Mouse (Mus musculus): ENCODE measurements around the gene Ppp2r1b.
"Not testable (repeated sequence)": the region's sequence is repeated elsewhere in the genome, so short reads cannot be mapped to it uniquely, and the experiment has no call there.

Gene Ppp2r1b

DNA sequence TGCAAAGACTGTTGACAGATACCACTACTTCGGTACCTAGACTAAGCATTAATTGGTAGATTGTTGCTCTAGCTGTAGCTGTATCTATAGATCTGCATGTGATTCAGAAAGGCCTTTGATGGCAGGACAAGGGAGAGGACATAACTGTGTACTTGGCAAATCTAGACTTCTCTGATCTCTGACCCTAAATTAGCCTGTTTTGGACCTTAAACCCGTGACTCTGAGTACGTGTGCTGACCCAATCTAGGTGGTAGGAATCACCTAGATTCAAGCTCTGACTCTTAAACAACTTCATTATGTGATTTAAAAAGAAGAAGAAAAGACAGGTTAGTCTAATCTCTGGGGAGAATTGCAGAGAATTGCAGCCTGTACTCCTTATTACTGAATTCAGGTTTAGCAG, at the start of gene Ppp2r1b:
Ppp2r1b (plus strand) TSS at position 221 of the 400 bp plus-strand sequence.
- no peak for DNase-seq (ENCODE audit: low spot score)

DNA sequence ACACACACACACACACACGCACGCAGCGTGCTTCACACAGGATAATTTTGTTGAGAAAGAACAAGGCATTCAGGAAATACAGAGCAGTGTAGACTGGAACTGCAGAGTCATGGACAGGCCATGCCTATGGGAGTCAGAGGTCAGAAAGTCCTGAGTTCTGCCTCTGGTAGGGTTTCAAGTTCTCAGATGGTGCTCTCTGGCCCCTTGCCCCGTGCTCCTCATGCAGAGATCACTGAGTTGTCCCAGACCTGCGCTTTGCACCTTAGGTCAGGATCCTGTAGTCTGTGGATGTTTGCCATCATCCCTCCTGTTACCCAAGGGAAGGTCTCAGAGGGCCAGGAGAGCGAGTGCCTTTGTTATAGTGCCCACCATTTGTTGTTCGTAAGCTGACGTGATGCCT, 48.3 kb upstream of the Ppp2r1b start:
- DNase-seq (ENCODE audit: low spot score): no peak

DNA sequence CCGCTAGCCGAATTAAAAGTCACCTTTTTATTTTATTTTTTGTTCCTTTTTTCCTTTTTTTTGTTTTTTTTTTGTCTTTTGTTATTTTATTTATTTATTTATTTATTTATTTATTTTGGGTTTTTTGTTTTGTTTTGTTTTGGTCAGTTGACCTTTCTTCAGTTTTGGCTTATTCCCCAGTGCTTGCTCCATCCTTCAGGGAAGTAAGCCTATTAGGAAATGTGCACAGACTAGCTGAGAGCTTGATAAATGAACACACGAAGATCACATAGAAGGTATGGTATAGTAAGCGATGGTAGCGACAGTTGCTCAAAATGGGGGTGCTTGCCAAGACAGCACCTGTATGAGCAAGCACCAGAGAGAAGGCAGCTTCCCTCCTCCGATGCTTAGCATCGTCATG, 47.5 kb upstream of the Ppp2r1b start:
- DNase-seq (ENCODE audit: low spot score): no peak

DNA sequence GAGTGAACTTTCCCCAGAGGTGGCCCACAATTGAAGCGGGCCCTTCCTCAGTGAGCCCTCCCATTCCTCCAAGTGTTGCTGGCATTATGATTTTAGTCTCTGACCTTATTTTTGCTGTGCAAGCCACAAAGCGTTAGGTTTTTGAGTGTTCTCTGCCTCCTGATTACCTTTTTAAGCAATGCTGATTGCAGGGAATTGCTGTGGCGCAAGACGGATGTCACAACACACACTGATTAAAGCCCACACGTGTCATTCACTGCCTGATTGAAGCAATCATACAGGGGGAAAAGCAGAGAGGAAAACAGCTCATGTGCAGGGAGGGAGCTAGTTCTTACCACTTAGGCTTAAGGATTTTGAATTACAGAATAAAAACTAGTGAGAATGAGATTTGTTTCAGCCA, 46.7 kb upstream of the Ppp2r1b start:
- DNase-seq (ENCODE audit: low spot score): no peak

DNA sequence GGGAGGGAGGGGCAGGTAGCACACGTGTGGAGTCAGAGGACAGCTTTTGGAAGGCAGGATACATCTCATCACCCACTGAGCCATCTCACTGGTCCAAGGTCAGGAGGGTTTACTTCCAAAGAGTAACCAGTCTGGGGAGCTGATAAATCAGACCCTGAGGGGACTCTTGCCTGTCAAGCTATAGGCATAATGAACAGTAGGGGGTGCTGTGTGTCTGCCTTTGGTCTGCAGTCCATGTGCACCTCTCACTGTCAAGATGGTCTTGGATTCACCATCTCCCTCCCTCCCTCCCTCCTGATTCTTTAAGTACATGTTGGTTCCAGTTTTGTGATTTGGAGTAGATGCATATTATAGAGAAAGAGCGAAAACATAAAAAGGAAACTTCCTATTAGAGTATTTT, 44.1 kb upstream of the Ppp2r1b start:
- DNase-seq (ENCODE audit: low spot score): no peak

DNA sequence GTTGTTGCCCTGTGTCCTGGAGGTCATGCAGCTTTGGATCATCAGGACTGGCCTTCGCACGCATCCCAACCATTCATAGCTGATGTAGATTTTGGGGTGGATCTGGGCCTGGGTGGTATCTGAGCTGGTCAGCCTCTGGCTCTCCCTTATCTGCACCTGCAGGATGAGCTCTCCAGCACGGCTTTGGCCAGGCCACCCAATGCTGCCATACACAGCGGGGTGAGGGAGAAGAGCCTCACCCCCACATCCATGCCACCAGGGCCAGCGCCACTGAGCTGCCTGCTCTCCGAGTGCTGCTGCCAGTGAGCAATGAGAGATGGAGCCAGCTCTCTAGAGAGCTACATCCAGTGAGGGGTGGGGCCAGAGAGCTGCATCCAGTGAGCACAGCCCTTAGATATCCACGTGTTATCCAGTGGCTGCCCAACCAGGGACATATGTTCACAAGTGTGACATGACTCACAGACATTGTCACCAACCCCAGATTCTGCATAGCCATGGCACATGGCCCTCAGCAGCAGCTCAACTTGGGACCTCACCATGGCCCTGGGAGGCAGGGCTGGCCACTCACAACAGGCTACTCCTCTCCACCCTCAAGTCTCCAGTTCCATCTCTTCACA, 41.9 kb upstream of the Ppp2r1b start:
- DNase-seq (ENCODE audit: low spot score): no peak

DNA sequence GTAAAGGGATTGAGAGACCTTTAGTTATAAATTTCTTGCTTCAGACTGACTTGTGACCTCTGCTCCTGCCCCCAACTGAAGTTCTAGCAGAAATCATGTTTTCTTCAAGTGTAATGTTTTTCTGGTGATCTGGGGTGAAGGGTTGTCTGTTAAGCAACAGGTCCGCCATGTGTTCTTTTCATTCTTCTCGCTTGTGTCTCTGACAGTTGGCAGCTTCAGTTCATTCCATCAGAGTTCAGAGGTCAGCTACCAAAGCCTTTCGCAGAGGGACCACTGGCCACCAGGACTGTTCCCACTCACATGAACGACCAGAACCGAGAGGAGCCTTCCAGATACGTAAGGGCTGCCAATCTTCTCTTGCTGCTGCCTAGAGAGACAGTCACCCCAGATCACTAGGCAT, 36.6 kb upstream of the Ppp2r1b start:
- DNase-seq (ENCODE audit: low spot score): no peak

DNA sequence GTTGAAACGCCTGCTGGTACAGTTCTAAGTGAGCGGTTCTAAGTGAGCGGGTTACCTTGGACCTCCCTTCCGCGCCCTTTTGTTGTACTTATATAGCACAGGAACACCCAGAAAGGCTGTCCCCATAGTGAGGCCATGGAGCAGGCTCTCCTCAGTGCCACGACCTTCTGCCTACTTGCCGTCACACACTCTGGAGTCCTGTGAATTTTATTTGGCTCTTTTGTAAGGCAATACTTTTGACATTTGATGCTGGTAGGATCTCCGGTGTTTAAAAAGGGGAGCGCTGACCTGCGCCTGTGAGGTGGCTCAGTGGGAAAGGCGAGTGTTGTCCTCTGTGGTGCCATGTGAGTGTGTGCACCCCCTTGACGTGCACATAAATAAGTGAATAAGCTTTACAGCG, 36.0 kb upstream of the Ppp2r1b start:
- DNase-seq (ENCODE audit: low spot score): no peak

DNA sequence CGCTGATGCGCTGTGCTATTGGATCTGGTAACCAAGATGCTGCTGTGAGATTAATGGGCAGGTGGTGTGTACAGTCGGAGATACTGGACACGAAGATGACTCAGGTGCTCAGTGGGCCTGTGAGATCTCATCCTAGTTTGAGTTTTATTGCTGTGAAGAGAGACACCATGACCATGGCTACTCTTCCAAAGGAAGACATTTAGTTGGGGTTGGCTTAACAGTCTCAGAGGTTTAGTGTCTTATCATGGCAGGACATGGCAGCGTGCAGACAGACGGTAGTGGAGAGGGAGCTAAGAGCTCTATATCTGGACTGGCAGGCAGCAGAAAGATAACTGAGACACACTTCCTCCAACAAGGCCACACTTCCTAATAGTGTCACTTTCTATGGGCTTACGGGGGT, 33.9 kb upstream of the Ppp2r1b start:
- no peak for DNase-seq (ENCODE audit: low spot score)

DNA sequence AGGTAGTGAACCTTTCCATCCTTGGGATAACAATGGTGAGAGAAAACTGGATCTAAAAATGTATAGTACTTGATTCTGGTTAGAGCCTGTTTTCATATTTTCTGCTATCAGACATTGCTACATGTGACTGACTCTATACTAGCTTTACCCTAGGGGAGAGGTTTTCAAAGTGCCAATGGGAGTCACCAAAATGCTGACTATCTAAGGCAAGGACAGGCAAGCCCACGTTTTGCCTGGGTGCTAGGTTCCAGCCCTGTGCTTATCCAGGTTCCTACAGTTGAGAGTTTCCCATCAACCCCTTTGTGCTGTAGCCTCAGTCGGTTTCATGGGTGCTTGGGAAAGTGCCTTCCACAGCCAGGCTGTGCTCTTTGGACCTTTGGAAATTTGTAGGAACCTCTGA, 33.4 kb upstream of the Ppp2r1b start:
- DNase-seq (ENCODE audit: low spot score): no peak

DNA sequence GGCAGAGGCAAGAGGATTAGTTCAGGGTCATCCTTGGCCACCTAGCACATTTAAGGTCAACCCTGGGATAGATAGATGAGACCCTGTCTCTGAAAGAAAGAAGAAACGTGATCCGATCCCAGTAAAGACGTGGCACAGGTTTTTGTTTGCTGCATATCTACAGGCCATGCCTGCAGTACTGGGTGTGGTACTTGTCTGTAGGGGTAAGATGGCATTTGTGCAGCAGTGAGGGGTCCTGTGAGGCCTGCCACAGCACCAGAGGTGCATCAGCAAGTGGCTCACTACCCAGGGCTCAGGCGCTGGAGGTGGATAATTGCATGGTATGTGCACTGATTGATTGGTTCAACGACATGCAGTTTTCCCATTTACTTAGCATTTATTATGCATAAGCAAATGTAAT, 31.3 kb upstream of the Ppp2r1b start:
- DNase-seq (ENCODE audit: low spot score): no peak

DNA sequence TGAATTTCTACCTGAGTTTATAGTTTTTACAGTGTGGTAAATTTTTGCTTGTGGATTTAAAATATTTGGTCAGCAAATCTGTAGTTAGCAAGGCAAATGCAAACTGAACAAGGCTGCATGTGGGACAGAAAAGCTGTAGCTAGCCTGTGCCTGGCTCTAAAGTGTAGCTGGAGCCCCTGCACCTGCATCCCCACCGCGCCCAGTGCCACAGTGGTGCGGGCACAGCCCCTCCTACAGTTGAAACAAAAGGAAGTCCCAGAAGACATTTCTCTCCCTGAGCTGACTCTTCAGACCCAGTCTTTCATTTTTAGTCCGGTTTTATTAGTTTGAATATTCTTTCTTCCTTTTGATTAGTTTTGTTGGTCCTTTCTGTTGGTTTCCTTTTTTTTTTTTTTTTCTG, 29.4 kb upstream of the Ppp2r1b start:
- DNase-seq (ENCODE audit: low spot score): no peak

DNA sequence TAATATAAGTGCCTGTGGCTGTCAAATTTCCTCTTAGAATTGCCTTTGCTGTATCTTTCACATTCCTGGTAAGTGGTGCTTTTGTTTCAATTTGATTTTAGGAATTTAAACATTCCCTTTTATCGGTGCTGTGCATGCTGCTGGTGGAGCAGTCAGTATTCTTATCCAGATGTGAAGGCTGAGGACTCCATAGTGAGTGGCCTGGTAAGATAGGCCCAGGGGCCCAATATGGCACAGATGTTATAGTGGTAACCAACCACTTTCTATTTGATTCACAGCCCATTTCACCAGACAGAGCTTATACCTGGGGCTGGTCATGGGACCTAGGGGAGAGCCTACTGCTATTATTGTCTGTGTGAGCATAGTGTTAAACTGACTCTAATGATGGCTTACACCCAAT, 28.6 kb upstream of the Ppp2r1b start:
- no peak for DNase-seq (ENCODE audit: low spot score)

DNA sequence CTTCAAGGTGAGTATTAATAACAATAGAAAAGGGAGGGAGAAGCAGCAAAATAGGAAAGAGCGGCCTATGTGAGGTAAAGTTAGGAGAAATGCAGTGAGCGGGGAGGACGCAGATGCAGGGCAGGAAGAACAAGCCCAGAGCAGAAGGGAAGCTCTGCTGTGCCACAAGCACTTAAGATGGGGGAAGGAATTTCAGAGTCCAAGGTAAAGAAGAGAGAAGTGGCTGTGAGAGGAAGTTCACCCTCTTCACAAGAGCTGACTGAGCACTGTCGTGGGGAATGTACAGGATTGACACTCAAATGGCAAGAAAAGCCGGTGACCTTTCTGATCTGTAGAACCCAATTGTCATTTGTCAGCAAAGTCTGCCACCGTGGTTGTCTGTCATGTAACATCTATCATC, 27.1 kb upstream of the Ppp2r1b start:
- no peak for DNase-seq (ENCODE audit: low spot score)

DNA sequence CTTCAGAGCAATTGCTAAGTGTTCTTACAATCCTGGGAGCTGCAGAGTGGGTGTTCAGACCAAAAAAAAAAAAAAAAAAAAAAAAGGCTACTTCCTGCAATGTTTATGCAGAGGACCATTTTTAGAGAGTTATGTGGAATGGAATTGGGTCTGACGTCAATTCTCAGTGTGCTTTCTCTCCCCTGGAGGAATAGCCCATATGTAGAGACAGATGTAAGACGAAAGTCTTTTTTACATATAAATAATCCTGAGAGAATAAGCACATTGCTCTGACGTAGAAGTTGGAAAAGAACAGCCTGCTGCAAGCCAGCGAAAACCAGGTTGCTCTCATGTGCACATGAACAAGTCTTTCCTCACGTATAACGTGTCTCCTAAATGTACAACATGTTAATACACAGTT, 25.4 kb upstream of the Ppp2r1b start:
- no peak for DNase-seq (ENCODE audit: low spot score)

DNA sequence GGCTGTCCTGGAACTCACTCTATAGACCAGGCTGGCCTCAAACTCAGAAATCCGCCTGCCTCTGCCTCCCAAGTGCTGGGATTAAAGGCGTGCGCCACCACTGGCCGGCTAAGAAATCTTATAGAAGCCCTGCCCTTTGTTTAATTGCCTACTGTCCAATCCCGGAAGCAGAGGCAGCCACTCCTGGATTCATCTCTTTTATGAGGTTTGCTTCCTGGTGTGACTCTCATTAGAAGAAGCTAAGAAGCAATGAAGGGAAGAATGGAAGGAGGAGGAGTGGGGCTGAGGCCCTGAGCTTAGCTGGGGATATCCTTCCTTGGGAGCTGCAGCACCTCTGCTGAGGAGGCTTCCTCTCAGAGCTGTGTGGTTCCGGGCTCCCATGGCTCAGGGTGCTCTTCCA, 23.4 kb upstream of the Ppp2r1b start:
- no peak for DNase-seq (ENCODE audit: low spot score)

DNA sequence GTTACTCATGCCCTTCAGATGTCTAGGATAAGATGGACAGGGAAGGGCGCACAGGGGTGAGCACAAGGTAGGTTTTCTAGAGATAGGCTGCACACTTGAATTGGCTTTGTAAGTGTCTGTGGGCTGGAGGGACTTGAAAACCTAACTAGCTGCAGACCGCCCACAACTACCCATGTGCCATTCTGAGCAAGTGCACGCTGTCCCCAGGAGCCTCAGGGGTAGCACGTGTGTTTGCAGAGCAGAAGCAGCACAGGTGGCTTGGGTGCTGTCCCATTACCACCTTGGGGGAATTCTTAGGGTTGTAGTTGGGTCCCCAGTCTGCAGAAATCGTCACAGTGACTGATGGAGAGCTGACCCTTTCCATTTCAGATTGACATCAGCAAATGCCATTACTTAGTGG, 22.9 kb upstream of the Ppp2r1b start:
- no peak for DNase-seq (ENCODE audit: low spot score)

DNA sequence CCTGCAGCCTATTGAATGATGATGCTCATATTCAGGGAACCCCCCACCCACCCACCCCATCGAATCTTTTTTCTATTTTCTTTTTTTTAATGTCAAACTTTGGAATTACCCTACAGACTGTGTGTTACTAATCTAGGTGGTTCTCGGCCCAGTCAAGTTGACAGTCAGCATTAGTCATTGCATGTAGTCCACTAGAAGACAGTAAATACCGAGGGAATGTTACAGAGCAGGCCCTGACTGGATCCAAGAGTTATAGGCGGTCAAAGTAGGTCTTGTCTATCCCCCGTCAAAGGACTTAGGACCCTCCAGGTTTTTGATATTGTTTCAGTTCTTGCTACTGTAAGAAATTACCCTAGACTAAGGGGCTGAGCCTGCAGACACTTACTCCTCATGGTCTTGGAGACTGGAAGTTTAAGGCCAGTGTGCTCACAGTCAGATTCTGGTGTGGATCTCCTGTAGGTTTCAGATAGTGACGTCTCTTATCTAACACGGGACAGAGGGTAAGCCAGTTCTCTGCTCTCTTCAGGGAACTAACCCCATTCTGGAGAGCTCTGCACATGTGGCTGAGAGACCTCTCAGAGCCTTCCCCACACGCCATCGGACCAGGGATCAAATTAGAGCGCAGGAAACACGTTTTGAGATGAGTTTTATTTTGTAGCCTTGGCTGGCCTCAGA, 21.2 kb upstream of the Ppp2r1b start:
- DNase-seq (ENCODE audit: low spot score): no peak

DNA sequence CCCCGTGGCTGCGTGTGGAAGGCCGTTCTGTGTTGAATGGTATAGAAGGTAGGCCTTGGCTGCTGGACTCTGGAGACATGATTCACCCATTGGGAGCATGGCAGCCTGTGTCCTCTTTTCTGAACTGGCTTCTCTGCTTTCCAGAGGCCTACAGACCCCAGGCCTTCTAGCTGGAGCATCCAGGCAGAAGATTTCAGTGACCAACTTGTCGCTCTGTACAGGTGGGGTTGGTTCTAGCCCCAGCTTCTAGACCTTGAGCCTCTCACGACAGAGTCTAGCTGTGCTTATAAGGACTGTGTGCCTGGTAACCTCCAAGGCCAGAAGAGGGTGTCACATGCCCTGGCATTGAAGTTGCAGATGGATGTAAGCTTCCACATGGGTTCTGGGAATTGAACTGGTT, 13.6 kb upstream of the Ppp2r1b start:
- DNase-seq (ENCODE audit: low spot score): no peak

DNA sequence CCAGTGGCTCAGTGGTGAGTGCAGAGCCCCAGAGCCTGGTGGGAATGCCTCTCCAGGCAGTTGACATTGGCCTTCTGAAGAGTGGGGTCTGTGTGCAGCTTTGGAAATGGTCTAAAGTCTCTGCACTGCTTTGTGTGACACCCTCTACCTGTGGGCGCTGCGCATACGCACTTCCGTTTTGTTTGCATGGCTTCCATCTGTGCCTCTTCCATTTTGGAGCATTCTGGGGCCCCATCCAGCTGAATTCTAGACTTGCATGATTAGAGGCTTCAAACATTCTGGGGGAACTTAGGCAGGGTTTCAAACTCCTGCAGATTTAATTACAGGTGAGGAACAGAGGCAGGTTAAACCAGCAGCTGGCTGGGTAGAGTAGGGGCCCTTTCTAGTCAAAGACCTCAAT, 12.9 kb upstream of the Ppp2r1b start:
- no peak for DNase-seq (ENCODE audit: low spot score)

DNA sequence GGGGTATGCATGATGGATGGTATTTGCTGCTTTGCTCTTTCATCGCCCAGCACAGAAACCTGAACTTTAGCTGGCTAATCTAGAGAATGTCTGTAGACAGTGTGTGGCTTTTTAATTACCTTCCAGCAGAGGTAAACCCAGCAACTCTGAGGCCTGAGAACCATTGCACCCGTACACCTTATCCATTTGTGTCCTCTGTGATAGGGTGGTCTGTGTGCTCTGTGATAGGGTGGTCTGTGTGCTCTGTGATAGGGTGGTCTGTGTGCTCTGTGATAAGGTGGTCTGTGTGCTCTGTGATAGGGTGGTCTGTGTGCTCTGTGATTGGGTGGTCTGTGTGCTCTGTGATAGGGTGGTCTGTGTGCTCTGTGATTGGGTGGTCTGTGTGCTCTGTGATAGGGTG, 12.5 kb upstream of the Ppp2r1b start:
- DNase-seq (ENCODE audit: low spot score): not testable (repeated sequence)

DNA sequence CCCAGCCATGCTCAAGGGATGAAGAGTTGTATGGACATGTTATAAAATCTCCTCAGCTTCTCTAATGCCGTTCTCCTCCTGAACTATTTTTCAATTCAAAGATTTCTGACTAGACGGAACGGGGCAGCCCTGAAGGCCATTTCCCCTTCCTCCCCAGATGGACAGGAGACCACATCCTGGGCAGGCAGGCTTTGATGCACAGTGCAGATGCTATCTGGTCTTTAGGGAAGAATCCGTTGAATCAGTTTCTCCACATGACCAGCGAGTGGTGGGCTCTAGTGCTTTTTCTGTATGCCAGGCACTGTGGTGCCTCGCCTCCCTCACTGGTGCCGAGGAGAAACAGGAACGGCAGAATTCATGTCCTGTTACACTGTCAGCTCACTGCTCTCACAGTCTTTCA, 11.3 kb upstream of the Ppp2r1b start:
- no peak for DNase-seq (ENCODE audit: low spot score)

DNA sequence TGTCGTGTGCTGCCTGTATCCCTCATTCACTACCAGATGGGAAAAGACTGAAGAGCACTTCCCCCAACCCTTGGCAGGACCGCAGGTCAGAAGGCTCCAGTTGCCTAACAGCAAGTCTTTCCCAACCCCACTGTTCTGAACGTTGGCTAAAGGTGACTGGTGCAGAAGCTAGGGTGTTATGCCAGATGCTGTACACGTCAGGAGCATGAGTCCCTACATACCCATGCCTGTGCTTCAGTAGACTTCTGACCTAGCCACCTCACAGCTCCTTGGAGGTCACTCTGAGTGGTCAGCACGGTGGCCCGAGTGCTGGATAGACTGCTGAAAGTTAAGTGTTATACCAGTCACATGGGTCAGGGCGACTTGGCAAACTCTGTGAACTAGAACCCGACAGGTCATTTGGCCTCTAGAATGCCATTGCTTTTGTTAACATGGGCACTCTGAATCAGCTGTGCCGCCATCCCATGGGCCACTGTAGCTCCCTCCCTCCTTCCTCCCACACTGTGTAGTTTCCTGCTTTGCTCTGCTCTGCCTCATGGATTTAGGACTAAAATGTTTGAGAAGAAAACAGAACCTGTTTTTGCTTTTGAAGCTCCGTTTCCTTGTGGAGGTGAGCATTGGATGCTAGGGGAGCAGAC, 9.9 kb upstream of the Ppp2r1b start:
- DNase-seq (ENCODE audit: low spot score): no peak

DNA sequence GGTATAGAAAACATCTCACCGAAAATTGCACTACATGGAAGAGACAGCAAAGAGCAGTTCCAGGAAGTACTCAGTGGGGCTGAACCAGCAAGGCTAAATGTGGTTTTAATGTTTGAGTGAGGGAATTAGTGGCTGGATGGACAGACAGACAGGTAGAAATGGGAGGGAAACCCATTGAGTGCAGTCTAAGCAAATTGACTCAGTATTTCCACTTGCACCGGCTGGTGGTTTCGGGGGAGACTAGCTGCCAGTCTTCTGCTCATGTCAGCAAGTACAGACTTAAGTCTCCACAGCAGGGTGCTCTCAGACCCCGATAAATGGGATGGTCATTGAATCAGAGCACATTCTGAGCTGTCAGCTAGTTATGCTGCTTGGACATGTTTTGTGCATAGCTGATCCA, 9.0 kb upstream of the Ppp2r1b start:
- no peak for DNase-seq (ENCODE audit: low spot score)

All from ovary, postnatal 36 days (tissue).